Mouse (Mus musculus) CD8-positive naive resting alpha-beta T cell, adult 2 months (primary cell): ENCODE measurements around the gene Gm13287.
"Not testable (repeated sequence)": the region's sequence is repeated elsewhere in the genome, so short reads cannot be mapped to it uniquely, and the experiment has no call there.

ENCODE experiments used
- DNase-seq, 2 experiments: peaks; one replicate each; pipeline ENCODE4 v3.0.0; 2022; ENCODE audit warnings: low read depth in 2 of 2, low spot score in 2 of 2

Gene Gm13287

GRCm38 (mm10) chr4:88802954-88803353 is at the start of gene Gm13287:
TSS of gene Gm13287 (plus strand) at chr4:88803254.
- DNase-seq = not testable (repeated sequence)

- peak; percentile 73 to 80 for DNase-seq
Measured at GRCm38 (mm10) chr4:88754818-88755340, 48.2 kb upstream of the Gm13287 start, which contains the start of gene Gm13271. TSS of gene Gm13271 (plus strand) at chr4:88754868.

GRCm38 (mm10) chr4:88756581-88757513 is 46.2 kb upstream of the Gm13287 start:
- DNase-seq = peak in 1 of 2 experiments; percentile 38

- peak; percentile 91 to 94 for DNase-seq
Measured at GRCm38 (mm10) chr4:88757628-88758031, 45.4 kb upstream of the Gm13287 start.

GRCm38 (mm10) chr4:88758751-88759150 is 44.3 kb upstream of the Gm13287 start:
- not testable (repeated sequence) for DNase-seq

GRCm38 (mm10) chr4:88759610-88760268 is 43.3 kb upstream of the Gm13287 start, which contains the start of gene Gm13283:
TSS of gene Gm13283 (plus strand) at chr4:88760119.
- peak; percentile 40 to 43 for DNase-seq

GRCm38 (mm10) chr4:88760431-88760830 is 42.6 kb upstream of the Gm13287 start:
- DNase-seq = peak; percentile 35 to 39

GRCm38 (mm10) chr4:88761776-88762175 is 41.3 kb upstream of the Gm13287 start:
- peak; percentile 82 to 85 for DNase-seq

- DNase-seq = not testable (repeated sequence)
Measured at GRCm38 (mm10) chr4:88762341-88762740, 40.7 kb upstream of the Gm13287 start.

- DNase-seq = not testable (repeated sequence)
Measured at GRCm38 (mm10) chr4:88763384-88764018, 39.6 kb upstream of the Gm13287 start.

- DNase-seq = not testable (repeated sequence)
Measured at GRCm38 (mm10) chr4:88773534-88773933, 29.5 kb upstream of the Gm13287 start, which contains the start of gene Gm13290. TSS of gene Gm13290 (plus strand) at chr4:88773834.

- DNase-seq = not testable (repeated sequence)
Measured at GRCm38 (mm10) chr4:88776622-88777021, 26.4 kb upstream of the Gm13287 start, which contains the start of gene Gm13289. TSS of gene Gm13289 (plus strand) at chr4:88776922.

- DNase-seq = not testable (repeated sequence)
Measured at GRCm38 (mm10) chr4:88779550-88779949, 23.5 kb upstream of the Gm13287 start, which contains the start of gene Gm13272. TSS of gene Gm13272 (plus strand) at chr4:88779850.

GRCm38 (mm10) chr4:88780320-88780719 is 22.7 kb upstream of the Gm13287 start:
- DNase-seq = not testable (repeated sequence)

GRCm38 (mm10) chr4:88781831-88782230 is 21.2 kb upstream of the Gm13287 start, which contains the start of gene Ifnz:
TSS of gene Ifnz (plus strand) at chr4:88782131.
- DNase-seq = not testable (repeated sequence)

GRCm38 (mm10) chr4:88782335-88782734 is 20.7 kb upstream of the Gm13287 start:
- not testable (repeated sequence) for DNase-seq

- DNase-seq = not testable (repeated sequence)
Measured at GRCm38 (mm10) chr4:88785409-88785808, 17.6 kb upstream of the Gm13287 start, which contains the start of gene Gm13276. TSS of gene Gm13276 (plus strand) at chr4:88785709.

GRCm38 (mm10) chr4:88788402-88788801 is 14.7 kb upstream of the Gm13287 start, which contains the start of gene Gm13277:
TSS of gene Gm13277 (plus strand) at chr4:88788632.
- DNase-seq = peak; percentile 54 to 61

- DNase-seq = not testable (repeated sequence)
Measured at GRCm38 (mm10) chr4:88791250-88791649, 11.8 kb upstream of the Gm13287 start, which contains the start of gene Gm13278. TSS of gene Gm13278 (plus strand) at chr4:88791550.
